Mouse (Mus musculus) G1E (cell line): Measurements from ENCODE around the gene Ccr10.

Source experiments
- CTCF ChIP-seq: IDR thresholded peaks from 2 replicates; pipeline ENCODE4 v1.5.1; 2012; ENCODE audit warnings: low read depth, low read length, inconsistent platforms, mixed read lengths
- GATA1 ChIP-seq: IDR thresholded peaks from 2 replicates; pipeline ENCODE4 v1.6.1; 2012; ENCODE audit warnings: borderline replicate concordance, low read length, inconsistent platforms, mixed read lengths
- GATA2 ChIP-seq: IDR thresholded peaks from 2 replicates; pipeline ENCODE4 v1.6.1; 2012; ENCODE audit warnings: low read depth, low read length, inconsistent platforms, borderline replicate concordance
- POLR2AphosphoS5 ChIP-seq: IDR thresholded peaks from 2 replicates; pipeline ENCODE4 v1.6.1; 2012; ENCODE audit warnings: low read depth, low read length, inconsistent platforms; ENCODE audit not compliant: insufficient replicate concordance
- TAL1 ChIP-seq: conservative IDR thresholded peaks from 2 replicates; pipeline ENCODE4 v1.6.1; 2012; ENCODE audit warnings: low read depth, low read length, inconsistent platforms, mixed read lengths

- TF ChIP-seq CTCF (no peak), GATA1 (no peak), TAL1 (no peak), GATA2 (no peak), POLR2AphosphoS5 (no peak)
These were observed 17.4 kb upstream of the Ccr10 start for GRCm38 (mm10) chr11:101192646-101193045.
